In the genomic region with DNA sequence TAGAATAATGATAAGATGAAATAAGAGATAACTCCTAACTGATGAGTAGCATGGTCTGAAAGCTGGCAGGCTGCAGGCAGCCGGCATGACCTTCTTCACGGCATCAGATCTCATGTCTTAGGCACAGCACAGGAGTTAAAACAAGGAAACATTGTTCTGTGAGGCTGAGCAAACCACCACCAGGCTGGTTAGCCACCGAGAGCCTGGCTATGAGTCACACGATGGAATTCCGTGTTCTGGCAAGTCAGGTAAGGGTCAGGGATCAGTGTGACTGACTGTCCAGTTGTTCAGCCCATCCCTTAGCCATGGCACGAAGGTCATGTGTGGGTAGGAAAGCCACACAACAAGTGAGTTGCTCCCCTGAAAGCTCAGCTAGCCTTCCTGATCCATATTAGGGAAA, we compare ENCODE assay signal across 32 mouse cellular contexts. TPM values are rescaled to one million over a fixed set of nuclear protein-coding genes. Genes with fewer than 3 reads are reported as not detected.
DNase-seq lines count a peak whose midpoint lies in the region; ATAC-seq and TF ChIP-seq lines count a peak whose summit lies in the region.
"Had no signal": no experiment of that assay in that cellular context is flagged by ENCODE, and none has a peak within 500 bp of the region (broad histone marks: within the 10 kb centered on the region; RNA-seq: fewer than 3 reads in every experiment).

No protein-coding gene starts in this region.

- H3K9ac ChIP-seq in embryonic facial prominence, embryonic 13.5 days = no peak overlapping the region
- H3K9ac ChIP-seq: forebrain, embryonic 12.5 days; heart, embryonic 13.5 days; hindbrain, embryonic 14.5 days; liver, embryonic 15.5 days; lung, embryonic 14.5 days; midbrain, embryonic 15.5 days had no signal

- 0 out of 2 replicates have a peak, but pooled peaks cover 4% of the 10 kb centered on the region for H3K9me3 ChIP-seq in embryonic facial prominence, embryonic 13.5 days
- no peaks in the 10 kb centered on the region for H3K9me3 ChIP-seq in limb, embryonic 10.5 days (replicated peaks)
- H3K9me3 ChIP-seq: liver, embryonic 15.5 days; midbrain, embryonic 15.5 days had no signal

- no peak for TF ChIP-seq CTCF in gastrocnemius, adult 2 months (IDR thresholded peaks at IDR 0.05)

- H3K27ac ChIP-seq in gastrocnemius, adult 2 months = peak overlapping the region; percentile 81; the same call in 1 of the 2 replicates
- peak overlapping the region; percentile 99 for H3K27ac ChIP-seq in embryonic facial prominence, embryonic 13.5 days
- peak overlapping the region; percentile 92 for H3K27ac ChIP-seq in limb, embryonic 10.5 days
- H3K27ac ChIP-seq: heart, adult 2 months; heart, embryonic 13.5 days; hindbrain, embryonic 14.5 days; liver, embryonic 15.5 days; midbrain, embryonic 15.5 days had no signal

- 61% methylated on average over 6 of the region's 6 CpGs for WGBS in embryonic facial prominence, embryonic 13.5 days
- WGBS in limb, embryonic 10.5 days = 91% methylated on average over 6 of the region's 6 CpGs

- H3K4me1 ChIP-seq in embryonic facial prominence, embryonic 13.5 days = peaks cover 74% of the 10 kb centered on the region
- peaks cover 50% of the 10 kb centered on the region for H3K4me1 ChIP-seq in limb, embryonic 10.5 days
- H3K4me1 ChIP-seq: forebrain, embryonic 12.5 days; liver, embryonic 15.5 days; megakaryocyte, embryonic 14.5 days; midbrain, embryonic 15.5 days had no signal

- intact Hi-C loops in gastrocnemius, adult 2 months (cut with DNase I) = no loop called here
- intact Hi-C loops in left cerebral cortex, postnatal 4 days (cut with DNase I) = no loop called here

- no peak overlapping the region for H3K4me2 ChIP-seq in embryonic facial prominence, embryonic 13.5 days
- H3K4me2 ChIP-seq: forebrain, embryonic 12.5 days; heart, embryonic 13.5 days; hindbrain, embryonic 14.5 days; liver, embryonic 15.5 days; lung, embryonic 14.5 days; midbrain, embryonic 15.5 days had no signal

- H3K4me3 ChIP-seq in gastrocnemius, adult 2 months = no peak overlapping the region
- H3K4me3 ChIP-seq in embryonic facial prominence, embryonic 13.5 days = no peak overlapping the region
- no peak overlapping the region for H3K4me3 ChIP-seq in limb, embryonic 10.5 days
- H3K4me3 ChIP-seq: forebrain, embryonic 12.5 days; heart, adult 2 months; heart, embryonic 13.5 days; liver, embryonic 15.5 days; megakaryocyte, embryonic 14.5 days; midbrain, embryonic 15.5 days had no signal

- no peaks in the 10 kb centered on the region for H3K36me3 ChIP-seq in embryonic facial prominence, embryonic 13.5 days
- no peaks in the 10 kb centered on the region for H3K36me3 ChIP-seq in limb, embryonic 10.5 days
- H3K36me3 ChIP-seq: forebrain, embryonic 12.5 days; heart, embryonic 13.5 days; liver, embryonic 15.5 days; midbrain, embryonic 15.5 days had no signal

- no peak for DNase-seq in gastrocnemius, adult 2 months
- DNase-seq in gastrocnemius, adult 8-10 months (ENCODE audit: low spot score in 2 of 2) = no peak
- no peak for DNase-seq in limb, embryonic 10.5 days (ENCODE audit: low spot score)
- DNase-seq in left cerebral cortex, postnatal 4 days = no peak
- DNase-seq in urinary bladder, postnatal 10 days (ENCODE audit: low spot score) = no peak
- DNase-seq: adrenal gland, postnatal 25 days; cerebellum, adult 11-12 months; cerebellum, adult 9-11 months; embryo, embryonic 11 days; gastrocnemius, postnatal 25 days; heart, adult 2 months; heart, postnatal 10 days; kidney, adult 9 months; kidney, postnatal 10 days; lung, embryonic 14.5 days; lung, postnatal 36 days; right cerebral cortex, adult 18-20 months; spleen, adult 18-20 months; thymus, postnatal 14 days had no signal

- ATAC-seq in embryonic facial prominence, embryonic 13.5 days (ENCODE audit: insufficient number of reproducible peaks, insufficient read depth, low FRiP score, low TSS enrichment, low read depth) = no peak
- ATAC-seq in megakaryocyte progenitor cell, adult 5-6 weeks (replicated peaks; ENCODE audit: poor library complexity) = no peak
- ATAC-seq: CD4-positive, CD25-positive, alpha-beta regulatory T cell, adult 4 months; intestine, postnatal 0 days; midbrain, embryonic 15.5 days had no signal

- H3K27me3 ChIP-seq in embryonic facial prominence, embryonic 13.5 days = no peaks in the 10 kb centered on the region
- H3K27me3 ChIP-seq in limb, embryonic 10.5 days (ENCODE audit: low read depth, poor library complexity, severe bottlenecking) = no peaks in the 10 kb centered on the region
- H3K27me3 ChIP-seq: forebrain, embryonic 12.5 days; liver, embryonic 15.5 days; midbrain, embryonic 15.5 days had no signal

RNA-seq across cellular contexts. Expression of a gene that starts 16.0 kb away (rescaled TPM):
- 1 to 10 TPM in 1 of 2 experiments, under 1 TPM in 1; 0.74 to 1.0 TPM for total RNA-seq in gastrocnemius, adult 2 months (2021)
- 1 to 10 TPM in 2 of 4 experiments, under 1 TPM in 2; 0.24 to 1.5 (median 0.68) TPM for total RNA-seq in gastrocnemius, adult 8-10 months (2022)
- 30.3 and 35.0 TPM in 2 replicates for polyA plus RNA-seq in embryonic facial prominence, embryonic 13.5 days (2015; fragmentation: Nextera tagmentation; extraction: Ambion mirVana)
- 2.1 and 9.2 TPM in 2 replicates for polyA plus RNA-seq in limb, embryonic 10.5 days (2016; fragmentation: Nextera tagmentation; extraction: Ambion mirVana)
- not detected in 2 replicates for total RNA-seq in megakaryocyte progenitor cell, adult 5-6 weeks (2015)
- not detected in 2 replicates for total RNA-seq in megakaryocyte progenitor cell, adult 5-6 weeks (2017)
- total RNA-seq in left cerebral cortex, postnatal 4 days (2021) = 10 to 100 TPM in 1 of 2 experiments, 1 to 10 TPM in 1; 6.6 to 10.2 TPM
- total RNA-seq: hematopoietic stem cell, adult 5-6 weeks; neutrophil, adult 5-6 weeks had no signal
- polyA plus RNA-seq: CD4-positive, CD25-positive, alpha-beta regulatory T cell, adult 4 months; liver, adult 2 months had no signal
